Mouse (Mus musculus): ENCODE measurements around the gene Hjurp. TPM values are rescaled to one million over a fixed set of nuclear protein-coding genes. Genes with fewer than 3 reads are reported as not detected.

Hjurp gene
- polyA plus RNA-seq, 1 experiment from 2014 or later: 80.2 TPM

- Histone ChIP-seq H3K9me3 (ENCODE audit: control insufficient read depth, low read length) (peaks cover 79% of the 10 kb centered on the region), H3K36me3 (ENCODE audit: control insufficient read depth, insufficient read depth, low read length) (no peaks in the 10 kb centered on the region), H3K4me3 (replicated peaks; ENCODE audit: low read depth, low read length) (no peak overlapping the region), H3K4me1 (ENCODE audit: control insufficient read depth, insufficient read depth, low read length) (no peaks in the 10 kb centered on the region), H3K27me3 (ENCODE audit: control insufficient read depth, insufficient read depth, low read length) (no peaks in the 10 kb centered on the region), H3K4me2 (ENCODE audit: low read length) (no peak overlapping the region), H3K9ac (replicated peaks; ENCODE audit: low read length) (no peak overlapping the region), H3K27ac (replicated peaks; ENCODE audit: low read depth, low read length) (no peak overlapping the region)
- WGBS: 68% methylated on average over 5 of the region's 5 CpGs
- DNase-seq (no peak), ATAC-seq (ENCODE audit: low FRiP score, low TSS enrichment) (no peak)
Observed at GRCm38 (mm10) chr1:88285652-88286051, 8.2 kb upstream of the Hjurp start.

GRCm38 (mm10) chr1:88284946-88285320 lies 7.5 kb upstream of the Hjurp start:
- peaks cover 72% of the 10 kb centered on the region for H3K9me3 ChIP-seq (ENCODE audit: control insufficient read depth, low read length)
- H3K27ac ChIP-seq (replicated peaks; ENCODE audit: low read depth, low read length): no peak overlapping the region
- ATAC-seq (ENCODE audit: low FRiP score, low TSS enrichment) (no peak), DNase-seq (no peak)
- no peaks in the 10 kb centered on the region for H3K27me3 ChIP-seq (ENCODE audit: control insufficient read depth, insufficient read depth, low read length)
- WGBS: 63% methylated on average over 7 of the region's 7 CpGs
- H3K9ac ChIP-seq (replicated peaks; ENCODE audit: low read length): no peak overlapping the region
- no peaks in the 10 kb centered on the region for H3K4me1 ChIP-seq (ENCODE audit: control insufficient read depth, insufficient read depth, low read length)
- no peak overlapping the region for H3K4me2 ChIP-seq (ENCODE audit: low read length)
- H3K36me3 ChIP-seq (ENCODE audit: control insufficient read depth, insufficient read depth, low read length): no peaks in the 10 kb centered on the region
- H3K4me3 ChIP-seq (replicated peaks; ENCODE audit: low read depth, low read length): no peak overlapping the region

- H3K36me3 ChIP-seq (ENCODE audit: control insufficient read depth, insufficient read depth, low read length): no peaks in the 10 kb centered on the region
- ATAC-seq (ENCODE audit: low FRiP score, low TSS enrichment) (peak; percentile 26; the same call in 1 of the 2 replicates), DNase-seq (no peak)
- no peak overlapping the region for H3K27ac ChIP-seq (replicated peaks; ENCODE audit: low read depth, low read length)
- H3K9ac ChIP-seq (replicated peaks; ENCODE audit: low read length): no peak overlapping the region
- H3K4me2 ChIP-seq (ENCODE audit: low read length): no peak overlapping the region
- no peaks in the 10 kb centered on the region for H3K27me3 ChIP-seq (ENCODE audit: control insufficient read depth, insufficient read depth, low read length)
- 60% methylated on average over 10 of the region's 10 CpGs for WGBS
- H3K4me3 ChIP-seq (replicated peaks; ENCODE audit: low read depth, low read length): no peak overlapping the region
- H3K9me3 ChIP-seq (ENCODE audit: control insufficient read depth, low read length): peaks cover 67% of the 10 kb centered on the region
- H3K4me1 ChIP-seq (ENCODE audit: control insufficient read depth, insufficient read depth, low read length): no peaks in the 10 kb centered on the region
Observed at GRCm38 (mm10) chr1:88284228-88284945, 7.0 kb upstream of the Hjurp start.

- no peak overlapping the region for H3K4me2 ChIP-seq (ENCODE audit: low read length)
- WGBS: 81% methylated on average over 15 of the region's 15 CpGs
- no peak overlapping the region for H3K4me3 ChIP-seq (replicated peaks; ENCODE audit: low read depth, low read length)
- H3K4me1 ChIP-seq (ENCODE audit: control insufficient read depth, insufficient read depth, low read length): no peaks in the 10 kb centered on the region
- H3K27me3 ChIP-seq (ENCODE audit: control insufficient read depth, insufficient read depth, low read length): no peaks in the 10 kb centered on the region
- H3K9ac ChIP-seq (replicated peaks; ENCODE audit: low read length): no peak overlapping the region
- no peaks in the 10 kb centered on the region for H3K36me3 ChIP-seq (ENCODE audit: control insufficient read depth, insufficient read depth, low read length)
- peaks cover 60% of the 10 kb centered on the region for H3K9me3 ChIP-seq (ENCODE audit: control insufficient read depth, low read length)
- H3K27ac ChIP-seq (replicated peaks; ENCODE audit: low read depth, low read length): no peak overlapping the region
- DNase-seq: no peak
- ATAC-seq (ENCODE audit: low FRiP score, low TSS enrichment): no peak
Observed at GRCm38 (mm10) chr1:88283376-88284227, 6.2 kb upstream of the Hjurp start.

GRCm38 (mm10) chr1:88282301-88282700 lies 4.9 kb upstream of the Hjurp start:
- H3K4me3 ChIP-seq (replicated peaks; ENCODE audit: low read depth, low read length): no peak overlapping the region
- DNase-seq: no peak
- H3K4me2 ChIP-seq (ENCODE audit: low read length): no peak overlapping the region
- no peak overlapping the region for H3K27ac ChIP-seq (replicated peaks; ENCODE audit: low read depth, low read length)
- H3K27me3 ChIP-seq (ENCODE audit: control insufficient read depth, insufficient read depth, low read length): no peaks in the 10 kb centered on the region
- H3K9ac ChIP-seq (replicated peaks; ENCODE audit: low read length): no peak overlapping the region
- peaks cover 47% of the 10 kb centered on the region for H3K9me3 ChIP-seq (ENCODE audit: control insufficient read depth, low read length)
- H3K36me3 ChIP-seq (ENCODE audit: control insufficient read depth, insufficient read depth, low read length): no peaks in the 10 kb centered on the region
- no peak for ATAC-seq (ENCODE audit: low FRiP score, low TSS enrichment)
- H3K4me1 ChIP-seq (ENCODE audit: control insufficient read depth, insufficient read depth, low read length): peaks cover 6% of the 10 kb centered on the region; the same call in 1 of the 2 replicates
- WGBS: 61% methylated on average over 3 of the region's 3 CpGs

GRCm38 (mm10) chr1:88280006-88280690 lies 2.7 kb upstream of the Hjurp start:
- H3K4me2 ChIP-seq (ENCODE audit: low read length): no peak overlapping the region

GRCm38 (mm10) chr1:88279111-88280005 lies 1.9 kb upstream of the Hjurp start:
- H3K4me2 ChIP-seq (ENCODE audit: low read length): no peak overlapping the region
- 72% methylated on average over 9 of the region's 9 CpGs for WGBS
- peaks cover 24% of the 10 kb centered on the region for H3K4me1 ChIP-seq (ENCODE audit: control insufficient read depth, insufficient read depth, low read length)
- H3K27me3 ChIP-seq (ENCODE audit: control insufficient read depth, insufficient read depth, low read length): no peaks in the 10 kb centered on the region
- no peak overlapping the region for H3K27ac ChIP-seq (replicated peaks; ENCODE audit: low read depth, low read length)
- peaks cover 19% of the 10 kb centered on the region for H3K9me3 ChIP-seq (ENCODE audit: control insufficient read depth, low read length)
- H3K36me3 ChIP-seq (ENCODE audit: control insufficient read depth, insufficient read depth, low read length): peaks cover 10% of the 10 kb centered on the region
- ATAC-seq (ENCODE audit: low FRiP score, low TSS enrichment): no peak
- no peak for DNase-seq
- H3K4me3 ChIP-seq (replicated peaks; ENCODE audit: low read depth, low read length): no peak overlapping the region
- H3K9ac ChIP-seq (replicated peaks; ENCODE audit: low read length): no peak overlapping the region

More at GRCm38 (mm10) chr1:88280006-88280690, 2.7 kb upstream of the Hjurp start:
- no peak for DNase-seq
- Histone ChIP-seq H3K36me3 (ENCODE audit: control insufficient read depth, insufficient read depth, low read length) (0 out of 2 replicates have a peak, but pooled peaks cover 2% of the 10 kb centered on the region), H3K4me3 (replicated peaks; ENCODE audit: low read depth, low read length) (no peak overlapping the region), H3K9me3 (ENCODE audit: control insufficient read depth, low read length) (peaks cover 27% of the 10 kb centered on the region), H3K27me3 (ENCODE audit: control insufficient read depth, insufficient read depth, low read length) (no peaks in the 10 kb centered on the region), H3K9ac (replicated peaks; ENCODE audit: low read length) (no peak overlapping the region), H3K4me1 (ENCODE audit: control insufficient read depth, insufficient read depth, low read length) (peaks cover 24% of the 10 kb centered on the region), H3K27ac (replicated peaks; ENCODE audit: low read depth, low read length) (no peak overlapping the region)
- 76% methylated on average over 15 of the region's 15 CpGs for WGBS
- ATAC-seq (ENCODE audit: low FRiP score, low TSS enrichment): no peak

Measured in midbrain, embryonic 14.5 days (tissue).